Mouse (Mus musculus) heart, postnatal 36 days (tissue): ENCODE results near the gene Tbc1d10b. TPM values are rescaled to one million over a fixed set of nuclear protein-coding genes. Genes with fewer than 3 reads are reported as not detected.
"Not testable (repeated sequence)": the region's sequence is repeated elsewhere in the genome, so short reads cannot be mapped to it uniquely, and the experiment has no call there.

Source experiments
- DNase-seq, 2 experiments: peaks; one replicate each; pipeline ENCODE4 v3.0.0; 2021 to 2022
- intact Hi-C: fragments of 180-260 bp; cut with DNase I; formaldehyde crosslinking; loops from one replicate; pipeline ENCODE4 v1.15.1; 2025
- total RNA-seq, 2 experiments: library from RNA; stranded (reverse); gene quantifications; 2 replicates each; pipeline ENCODE4 v1.2.3; 2021

The Tbc1d10b gene
- 10 to 100 TPM; 24.6 to 26.4 TPM for total RNA-seq

DNA sequence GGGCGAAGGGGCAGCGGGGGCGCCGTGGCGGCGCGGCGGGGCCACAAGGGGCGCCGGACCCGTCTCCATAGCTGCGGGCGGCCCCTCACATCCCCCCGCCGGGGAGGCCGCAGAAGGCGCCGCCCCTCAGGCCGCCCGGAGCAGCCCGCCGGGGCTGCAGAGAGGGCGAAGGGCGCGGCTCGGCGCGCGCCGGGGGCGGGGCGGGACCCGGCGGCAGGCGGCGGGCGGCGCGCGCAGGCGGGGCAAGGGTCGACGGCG lies at the start of gene Tbc1d10b:
TSS of gene Tbc1d10b (minus strand) at position 174 of the 258 bp plus-strand sequence.
- no peak for DNase-seq

GRCm38 (mm10) chr7:127256518-127256917 lies 48.2 kb upstream of the Tbc1d10b start:
- intact Hi-C loops, result loop anchor here (5.0 kb wide), 1 partner anchor 256 kb away; the partner anchor contains the start of gene Srcap
- DNase-seq, result no peak

More for the DNA sequence above, at the start of gene Tbc1d10b:
- intact Hi-C loops, result no loop called here

DNA sequence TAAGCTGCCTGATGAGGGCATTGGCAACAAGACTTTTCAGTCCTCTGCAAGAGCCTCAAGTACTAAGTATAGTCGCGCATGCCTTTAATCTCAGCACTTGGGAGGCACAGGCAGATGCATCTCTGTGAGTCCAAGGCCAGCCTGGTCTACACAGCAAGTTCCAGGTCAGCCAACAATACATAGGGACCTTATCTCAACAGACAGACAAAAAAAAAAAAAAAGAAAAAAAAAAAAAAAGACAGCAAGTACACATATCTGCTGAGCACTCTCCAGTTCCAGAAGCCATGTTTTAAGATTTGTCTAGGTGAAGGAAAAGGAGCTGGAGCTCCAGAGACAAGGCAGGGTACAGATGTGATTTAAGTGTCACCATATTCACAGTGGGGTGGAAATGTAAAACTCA lies 47.7 kb upstream of the Tbc1d10b start:
- no peak for DNase-seq
- intact Hi-C loops, result loop anchor here (5.0 kb wide), 1 partner anchor 256 kb away; the partner anchor contains the start of gene Srcap

- no peak for DNase-seq
- intact Hi-C loops, result loop anchor here (5.0 kb wide), 1 partner anchor 257 kb away; the partner anchor contains the start of gene Srcap
These were observed 46.7 kb upstream of the Tbc1d10b start for GRCm38 (mm10) chr7:127255008-127255407.

- DNase-seq, result peak; percentile 94 to 95
- intact Hi-C loops, result no loop called here
These were observed 45.8 kb upstream of the Tbc1d10b start for GRCm38 (mm10) chr7:127253821-127254769.

GRCm38 (mm10) chr7:127253341-127253740 lies 45.1 kb upstream of the Tbc1d10b start:
- no peak for DNase-seq
- intact Hi-C loops, result no loop called here

DNA sequence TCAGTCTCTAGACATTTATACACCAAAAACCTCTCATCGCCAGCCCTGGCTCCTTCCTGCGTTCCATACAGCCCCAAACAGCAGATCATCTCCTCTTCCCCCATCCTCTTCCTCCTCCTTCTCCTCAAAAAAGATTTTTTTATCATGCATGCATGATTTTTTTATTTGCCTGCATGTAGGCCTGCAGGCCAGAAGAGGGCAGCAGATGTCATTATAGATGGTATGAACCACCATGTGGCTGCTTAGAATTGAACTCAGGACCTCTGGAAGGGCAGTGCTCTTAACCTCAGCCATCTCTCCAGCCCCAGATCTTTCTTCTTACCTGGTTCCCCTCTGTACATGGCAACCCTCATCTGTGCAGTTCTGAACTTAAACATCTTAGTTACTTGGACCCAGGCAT lies 44.1 kb upstream of the Tbc1d10b start:
- intact Hi-C loops, result no loop called here
- DNase-seq, result peak in 1 of 2 experiments; percentile 18

GRCm38 (mm10) chr7:127250511-127250910 lies 42.2 kb upstream of the Tbc1d10b start:
- DNase-seq, intact Hi-C loops: not testable (repeated sequence)

DNA sequence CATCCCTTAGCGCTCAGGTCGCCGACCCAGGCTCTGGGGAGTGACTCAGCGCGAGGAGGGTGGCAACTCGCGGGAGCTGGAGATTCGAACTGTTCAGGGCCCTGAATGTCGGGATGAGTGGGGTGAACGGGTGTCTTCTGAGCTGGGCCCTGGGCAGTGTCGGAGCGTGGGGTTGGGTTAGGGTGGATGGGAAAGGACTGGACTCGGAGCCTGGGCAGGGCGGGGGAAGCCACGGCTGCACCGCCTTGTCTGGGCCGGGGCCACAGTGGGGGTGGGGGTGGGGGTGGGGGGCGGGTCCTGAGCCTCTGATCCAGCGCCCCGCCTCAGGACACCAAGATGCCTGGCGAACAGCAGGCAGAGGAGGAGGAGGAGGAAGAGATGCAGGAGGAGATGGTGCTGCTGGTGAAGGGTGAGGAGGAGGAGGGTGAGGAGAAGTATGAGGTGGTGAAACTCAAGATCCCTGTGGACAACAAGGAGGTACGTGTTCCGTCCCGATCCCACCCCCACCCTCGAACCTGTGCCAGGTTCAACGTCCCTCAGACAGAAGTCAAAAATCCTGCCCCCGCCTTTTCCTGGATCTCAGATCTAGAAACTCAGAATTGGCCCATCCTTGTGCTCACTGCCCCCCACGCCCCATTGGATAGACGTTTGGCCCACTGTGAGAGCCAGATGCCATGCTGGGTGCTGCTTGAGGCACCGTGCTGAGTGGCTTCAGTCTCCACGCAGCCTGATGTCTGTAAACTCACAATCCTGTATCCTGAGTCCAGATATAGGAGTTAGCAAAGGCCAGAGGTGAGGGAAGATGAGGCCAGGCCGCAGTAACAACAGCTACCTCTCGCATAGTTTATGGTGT lies 36.6 kb upstream of the Tbc1d10b start:
- intact Hi-C loops, result no loop called here
- no peak for DNase-seq

DNA sequence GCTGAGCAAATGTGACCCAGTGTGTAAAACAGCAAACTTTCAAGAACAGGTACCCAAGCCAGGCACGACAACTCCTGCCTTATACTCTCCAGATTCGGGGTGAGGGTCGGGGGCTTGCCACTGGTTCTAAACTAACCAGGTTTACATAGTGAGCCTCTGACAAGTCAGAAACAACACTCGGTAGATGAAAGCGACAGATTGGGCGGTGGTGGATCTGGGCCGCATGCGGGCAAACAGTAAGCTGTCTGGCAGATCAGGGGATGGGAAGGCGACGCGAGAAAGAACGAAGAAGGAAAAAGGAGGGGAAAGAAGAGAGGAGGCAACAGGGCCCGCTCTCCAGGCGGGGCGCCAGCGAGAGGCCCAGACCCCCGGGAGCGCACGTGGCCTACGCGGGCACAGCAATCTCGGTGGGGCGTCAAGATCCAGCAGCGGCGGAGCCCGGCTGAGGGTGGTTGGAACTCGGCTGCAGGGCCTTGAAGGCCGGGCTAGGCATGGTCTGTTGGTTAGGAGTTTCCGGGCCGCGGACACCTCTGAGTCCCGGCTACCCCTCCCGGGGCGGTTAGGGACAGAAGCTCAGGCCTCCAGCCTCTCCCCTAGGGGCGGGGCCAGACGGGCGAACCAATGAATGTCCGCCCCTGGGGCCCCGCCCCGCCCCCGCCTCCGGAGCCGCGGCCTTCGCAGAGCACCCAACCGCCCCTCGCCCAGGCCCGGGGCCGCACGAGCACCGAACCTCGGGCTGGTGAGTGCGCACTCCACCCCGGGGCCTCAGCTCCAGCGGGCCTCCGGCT lies 35.8 kb upstream of the Tbc1d10b start, which contains the start of gene Zfp771:
TSS of gene Zfp771 (plus strand) at position 405 of the 788 bp plus-strand sequence.
- peak; percentile 92 to 93 for DNase-seq
- intact Hi-C loops, result no loop called here

DNA sequence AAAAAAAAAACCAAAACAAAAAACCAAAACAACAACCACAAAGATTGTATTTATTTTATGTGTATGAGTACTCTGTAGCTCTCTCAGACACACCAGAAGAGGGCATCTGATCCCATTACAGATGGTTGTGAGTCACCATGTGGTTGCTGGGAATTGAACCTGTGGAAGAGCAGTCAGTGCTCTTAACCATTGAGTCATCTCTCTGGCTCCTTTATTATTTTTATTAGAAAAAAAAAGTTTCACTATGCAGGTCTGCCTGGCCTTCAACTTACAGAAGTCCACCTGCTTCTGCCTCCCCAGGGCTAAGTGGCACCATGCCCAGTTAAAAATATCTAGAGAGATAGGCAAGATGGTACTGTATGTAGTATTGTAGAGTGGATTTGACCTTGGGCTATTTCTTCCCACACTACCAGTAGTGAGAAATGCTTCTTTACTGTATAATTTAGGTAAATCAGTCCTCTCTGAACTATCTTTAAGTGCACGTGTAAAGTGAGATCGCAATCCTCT lies 35.1 kb upstream of the Tbc1d10b start:
- intact Hi-C loops, result no loop called here
- DNase-seq, result no peak

- intact Hi-C loops, result loop anchor here (1.0 kb wide), 1 partner anchor 38 kb away; the partner anchor contains the start of gene Cd2bp2
These were observed 26.5 kb upstream of the Tbc1d10b start for GRCm38 (mm10) chr7:127234777-127235176.

GRCm38 (mm10) chr7:127233765-127234164 lies 25.5 kb upstream of the Tbc1d10b start:
- intact Hi-C loops, result loop anchor here (1.0 kb wide), 1 partner anchor 37 kb away; the partner anchor contains the start of gene Cd2bp2

More at GRCm38 (mm10) chr7:127234777-127235176, 26.5 kb upstream of the Tbc1d10b start:
- no peak for DNase-seq

DNA sequence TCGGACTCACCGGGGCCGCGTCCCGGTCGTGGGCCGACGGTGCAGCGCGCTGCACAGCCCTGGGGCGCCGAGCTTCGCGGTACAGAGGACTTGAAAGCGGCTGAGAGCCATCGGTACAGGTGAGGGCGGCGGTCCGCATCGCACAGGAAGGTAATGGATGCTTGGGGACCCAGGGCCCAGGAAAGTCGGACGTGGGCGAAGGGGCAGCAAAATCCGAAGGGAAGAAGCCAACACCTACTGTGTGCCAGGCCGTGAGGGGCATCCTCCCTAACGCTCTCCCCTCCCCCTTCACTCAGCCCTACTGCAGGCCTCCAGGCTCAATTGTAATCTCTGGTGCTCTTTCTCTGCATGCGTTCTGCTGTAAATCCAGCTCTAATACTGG lies 25.1 kb upstream of the Tbc1d10b start:
- intact Hi-C loops, result no loop called here
- DNase-seq, result no peak

More at GRCm38 (mm10) chr7:127233765-127234164, 25.5 kb upstream of the Tbc1d10b start:
- no peak for DNase-seq

DNA sequence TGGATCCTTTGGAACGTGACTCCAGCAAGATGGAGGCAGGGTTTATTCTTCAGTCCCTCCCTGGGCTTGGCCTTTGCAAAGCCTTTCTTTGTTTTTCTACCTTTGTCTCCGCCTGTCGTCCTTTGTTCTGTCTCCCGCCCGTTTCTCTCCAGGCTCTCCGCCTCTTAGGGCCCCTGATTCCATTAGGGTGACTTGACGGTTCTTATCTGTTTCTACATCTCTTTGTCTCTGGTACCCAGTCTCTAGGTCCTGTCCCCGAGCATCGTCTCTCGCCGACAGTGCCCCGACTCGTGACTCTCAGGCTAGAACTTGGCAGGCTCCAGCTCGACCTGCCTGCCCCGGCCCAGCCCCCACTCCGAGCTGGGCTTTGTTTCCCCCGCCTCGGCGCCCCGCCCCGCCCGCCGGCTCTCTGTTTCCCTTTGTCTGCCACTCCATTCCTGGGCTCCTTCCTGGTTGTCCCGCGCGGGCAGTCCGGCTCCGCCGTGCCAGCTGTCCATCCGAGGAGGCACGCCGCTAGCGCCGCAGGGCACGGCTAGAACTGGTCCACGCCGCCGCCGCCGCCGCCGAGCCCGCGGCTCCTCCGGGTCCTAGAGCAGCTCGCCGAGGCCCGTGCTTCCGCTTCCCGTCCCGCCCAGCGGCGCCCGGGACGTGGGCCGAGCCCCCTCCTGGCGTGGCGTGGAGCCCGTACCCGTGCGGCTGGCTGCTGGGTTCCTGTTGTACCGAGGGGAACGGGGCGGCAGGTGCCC lies 24.5 kb upstream of the Tbc1d10b start, which contains the start of the genes Zfp553 and Sept1:
TSS of gene Zfp553 (plus strand) at position 440 of the 746 bp plus-strand sequence.
TSS of gene Sept1 (minus strand) at position 509 of the 746 bp plus-strand sequence.
- intact Hi-C loops, result no loop called here

DNA sequence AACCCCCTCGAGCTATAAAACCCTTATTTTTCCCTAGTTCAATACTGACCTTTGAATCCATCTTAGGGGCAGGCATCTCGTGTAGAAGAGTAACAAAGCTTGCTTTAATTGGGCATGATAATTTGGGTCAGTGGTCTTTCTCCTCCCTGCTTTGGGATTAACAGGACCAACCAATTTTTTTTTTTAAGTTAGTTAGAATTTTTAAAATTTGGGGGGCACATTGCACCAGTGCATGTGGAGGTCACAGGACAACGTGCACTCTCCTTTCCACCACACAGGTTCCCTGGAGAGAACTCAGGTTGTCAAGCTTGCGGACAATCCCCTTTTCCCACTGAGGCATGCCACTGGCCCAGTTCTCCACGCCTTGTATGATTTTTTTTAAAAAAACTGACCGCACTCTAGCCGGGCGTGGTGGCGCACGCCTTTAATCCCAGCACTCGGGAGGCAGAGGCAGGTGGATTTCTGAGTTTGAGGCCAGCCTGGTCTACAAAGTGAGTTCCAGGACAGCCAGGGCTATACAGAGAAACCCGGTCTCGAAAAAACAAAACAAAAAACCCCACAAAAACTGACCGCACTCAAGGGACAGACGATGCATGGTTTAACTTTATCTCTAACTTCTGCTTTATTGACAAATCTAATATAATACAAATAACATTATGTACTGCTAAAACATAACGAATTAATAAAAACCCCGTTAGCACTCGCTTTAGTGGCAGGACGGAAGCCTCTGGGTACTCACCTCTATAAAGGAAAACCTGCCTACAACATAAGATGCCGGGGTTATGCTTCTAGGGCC lies 23.8 kb upstream of the Tbc1d10b start:
- intact Hi-C loops, result no loop called here
- no peak for DNase-seq

More for the DNA sequence above, 24.5 kb upstream of the Tbc1d10b start, which contains the start of the genes Zfp553 and Sept1:
- DNase-seq, result peak; percentile 84 to 89

- intact Hi-C loops, result no loop called here
- no peak for DNase-seq
These were observed 23.1 kb upstream of the Tbc1d10b start for GRCm38 (mm10) chr7:127231376-127231775.
